Mouse (Mus musculus) gastrocnemius, postnatal 4 days (tissue): ENCODE results near the gene Arfrp1. TPM values are rescaled to one million over a fixed set of nuclear protein-coding genes. Genes with fewer than 3 reads are reported as not detected.

Experiments
- total RNA-seq, 2 experiments: library from RNA; stranded (reverse); gene quantifications; 2 replicates each; pipeline ENCODE4 v1.2.3; 2021

Gene Arfrp1
- total RNA-seq, 2 experiments from 2014 or later, result 31.6 to 32.4 TPM

Other genes starting within 250 kb of the Arfrp1 start
- gene Kcnq2, start 230.1 kb downstream of the Arfrp1 start, total RNA-seq, result not detected
- gene Eef1a2, start 208.4 kb downstream of the Arfrp1 start, total RNA-seq, result 100 to 1,000 TPM; 639 to 677 TPM
- gene Ppdpf, start 178.2 kb downstream of the Arfrp1 start, total RNA-seq, result 10 to 100 TPM; 67.4 to 71.2 TPM
- under 1 TPM in 1 of 2 experiments, not detected in 1; 0.10 TPM for gene Ptk6, start 162.6 kb downstream of the Arfrp1 start, total RNA-seq
- gene Srms, start 152.2 kb downstream of the Arfrp1 start, total RNA-seq, result not detected
- gene Fndc11, start 145.4 kb downstream of the Arfrp1 start, total RNA-seq, result not detected
- gene Helz2, start 123.4 kb downstream of the Arfrp1 start, total RNA-seq, result 1 to 10 TPM; 4.5 to 6.0 TPM
- 10 to 100 TPM; 12.1 to 14.5 TPM for gene Gmeb2, start 77.4 kb downstream of the Arfrp1 start, total RNA-seq
- under 1 TPM; 0.32 to 0.47 TPM for gene Stmn3, start 50.9 kb downstream of the Arfrp1 start, total RNA-seq
- gene Rtel1, start 45.7 kb downstream of the Arfrp1 start, total RNA-seq, result 10 to 100 TPM; 37.0 to 40.9 TPM
- gene Zgpat, start 476 bp downstream of the Arfrp1 start, total RNA-seq, result 10 to 100 TPM; 23.3 to 26.2 TPM
- gene Lime1, start 14.7 kb upstream of the Arfrp1 start, total RNA-seq, result 10 to 100 TPM; 10.9 to 17.8 TPM
- 10 to 100 TPM; 10.1 to 12.0 TPM for gene Zbtb46, start 94.0 kb upstream of the Arfrp1 start, total RNA-seq
- not detected for gene Abhd16b, start 127.8 kb upstream of the Arfrp1 start, total RNA-seq
- 10 to 100 TPM; 86.8 to 93.0 TPM for gene Tpd52l2, start 131.7 kb upstream of the Arfrp1 start, total RNA-seq
- 10 to 100 TPM; 84.7 to 88.0 TPM for gene Dnajc5, start 155.1 kb upstream of the Arfrp1 start, total RNA-seq
- gene Uckl1, start 219.5 kb upstream of the Arfrp1 start, total RNA-seq, result 10 to 100 TPM; 40.2 to 49.9 TPM
- gene Prpf6, start 226.5 kb upstream of the Arfrp1 start, total RNA-seq, result 10 to 100 TPM; 41.9 to 43.9 TPM
- gene Zfp512b, start 227.4 kb upstream of the Arfrp1 start, total RNA-seq, result 10 to 100 TPM; 49.8 to 51.4 TPM
- 1 to 10 TPM; 1.7 to 1.9 TPM for gene Samd10, start 233.8 kb upstream of the Arfrp1 start, total RNA-seq